Mouse (Mus musculus) urinary bladder, postnatal 14 days (tissue): ENCODE results near the gene Asxl1.
"Not testable (repeated sequence)": the region's sequence is repeated elsewhere in the genome, so short reads cannot be mapped to it uniquely, and the experiment has no call there.

ENCODE experiments used
- DNase-seq: peaks from one replicate; pipeline ENCODE4 v3.0.0; 2021; ENCODE audit warnings: low spot score

The Asxl1 gene

DNA sequence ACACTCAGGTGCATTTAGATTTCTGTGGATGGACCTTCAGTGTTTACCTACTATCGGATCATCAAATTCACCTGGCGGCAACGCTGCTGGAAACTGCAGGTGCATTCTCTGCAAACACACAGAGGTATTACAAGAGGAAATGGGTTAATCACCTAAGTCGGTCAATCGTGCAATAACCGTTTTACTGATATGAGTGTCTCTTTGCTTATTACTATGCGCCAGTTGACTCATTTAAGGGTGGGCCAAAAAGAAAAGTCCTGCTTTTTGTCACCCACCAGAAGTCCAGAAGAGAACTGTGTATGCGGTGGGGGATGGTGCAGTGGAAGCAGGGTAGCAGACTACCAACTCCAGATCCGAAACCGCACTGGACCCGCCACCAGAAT lies 567 bp upstream of the Asxl1 start:
- peak; percentile 22 for DNase-seq

DNA sequence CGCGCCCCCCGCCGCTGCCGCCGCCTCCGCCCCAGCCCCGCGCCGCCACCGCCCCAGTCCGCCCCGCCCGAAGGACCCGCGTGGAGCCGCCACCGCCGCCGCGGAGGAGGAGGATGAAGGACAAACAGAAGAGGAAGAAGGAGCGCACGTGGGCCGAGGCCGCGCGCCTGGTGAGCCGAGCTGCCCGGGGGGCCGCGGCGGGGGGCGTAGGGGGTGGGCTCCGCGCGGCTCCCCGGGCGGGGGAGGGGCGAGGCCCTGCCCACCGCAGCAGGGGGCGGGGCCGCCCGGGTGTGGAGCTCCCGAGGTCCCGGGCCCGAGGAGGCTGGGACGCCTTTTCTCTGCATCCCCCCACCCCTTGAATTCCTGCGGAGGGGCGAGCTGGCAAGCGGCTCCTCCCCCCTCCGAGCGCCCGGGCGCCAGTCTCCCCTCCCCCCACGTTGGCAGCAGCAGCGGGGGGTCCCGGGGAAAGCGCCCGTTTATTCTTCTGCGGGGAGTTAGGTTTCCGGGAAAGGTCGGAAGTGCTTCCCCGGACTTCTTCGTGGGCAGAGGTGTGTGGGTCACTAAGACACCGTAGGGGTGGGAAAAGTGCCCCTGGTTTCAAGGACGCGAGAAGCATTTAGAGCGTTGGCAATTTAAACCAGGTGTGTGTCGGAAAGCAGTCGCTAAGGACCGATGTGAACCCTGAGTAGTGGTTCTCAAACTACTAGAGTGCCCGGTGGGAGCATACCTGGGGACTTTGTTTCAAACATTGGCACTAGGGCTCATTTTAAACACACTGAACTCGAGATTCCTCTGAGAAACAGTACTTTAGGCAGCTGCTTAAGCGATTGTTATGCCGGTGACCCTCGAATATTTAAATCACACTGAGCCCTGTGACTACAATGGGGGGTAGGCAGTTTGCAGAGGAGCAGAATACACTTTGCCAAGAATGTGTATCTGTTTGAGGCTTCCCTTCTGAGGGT lies 873 bp downstream of the Asxl1 start:
- peak; percentile 62 for DNase-seq

DNA sequence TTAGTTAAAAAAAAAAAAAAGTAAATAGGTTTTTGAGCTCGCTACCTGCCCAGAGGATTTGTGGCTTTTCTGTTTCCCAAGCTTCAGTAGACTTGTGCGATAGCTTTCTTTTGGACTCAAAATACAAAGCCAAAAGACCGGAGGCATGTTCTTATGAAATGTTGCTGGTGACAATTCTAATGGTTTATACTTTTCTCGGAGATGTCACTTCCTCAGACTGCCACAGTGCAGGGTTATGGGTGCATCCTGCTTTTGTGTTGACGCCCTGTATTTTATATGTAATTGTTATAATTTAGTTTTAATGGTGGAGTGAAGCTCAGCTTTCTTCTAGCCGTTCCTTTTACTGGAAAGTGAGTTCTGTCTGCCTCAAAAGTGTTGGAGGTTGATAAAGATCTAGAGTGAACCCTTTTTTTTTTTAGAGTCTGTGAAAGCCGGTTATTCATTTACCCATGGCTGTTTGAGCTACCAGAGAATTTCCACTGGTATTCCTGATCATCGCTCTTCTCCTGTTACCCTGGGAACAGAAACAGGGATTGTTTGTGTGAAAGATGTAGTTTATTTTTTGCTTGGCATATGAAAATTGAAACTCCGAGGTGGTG lies 1.7 kb downstream of the Asxl1 start:
- no peak for DNase-seq

DNA sequence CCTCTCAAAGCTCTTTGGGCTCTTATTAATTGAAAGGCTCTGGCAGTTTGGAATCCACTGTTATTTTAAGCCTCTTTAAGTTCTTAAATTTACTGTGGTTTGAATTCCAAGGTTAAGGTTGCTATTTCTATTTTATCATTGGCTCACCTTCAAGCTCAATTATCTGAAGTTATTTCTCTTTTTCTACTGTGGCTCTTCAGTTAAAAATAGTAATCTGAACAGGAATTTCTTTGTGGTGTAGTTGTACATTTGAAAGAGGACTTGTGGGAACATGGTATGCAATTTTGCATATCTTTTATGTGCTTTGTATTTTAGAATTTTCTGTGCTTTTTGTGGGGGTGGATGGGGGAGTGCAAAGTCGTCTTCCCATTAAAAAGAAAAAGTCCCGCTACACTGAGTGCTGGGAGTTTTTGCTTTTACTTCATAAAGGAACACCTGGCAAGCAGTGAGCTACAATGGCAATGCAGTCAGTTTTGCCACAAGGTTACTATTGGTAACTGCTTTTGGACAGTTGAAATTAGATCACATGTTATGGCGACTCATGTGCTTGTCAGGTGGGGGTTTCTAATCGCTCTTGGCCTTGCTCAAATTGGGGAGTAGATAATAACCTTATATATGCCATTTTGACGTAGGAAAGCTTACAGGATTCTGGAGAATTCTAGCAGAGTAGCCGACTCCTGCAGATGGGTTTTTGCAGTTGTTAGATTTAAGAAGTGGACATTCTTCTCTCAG lies 2.6 kb downstream of the Asxl1 start:
- DNase-seq: no peak

DNA sequence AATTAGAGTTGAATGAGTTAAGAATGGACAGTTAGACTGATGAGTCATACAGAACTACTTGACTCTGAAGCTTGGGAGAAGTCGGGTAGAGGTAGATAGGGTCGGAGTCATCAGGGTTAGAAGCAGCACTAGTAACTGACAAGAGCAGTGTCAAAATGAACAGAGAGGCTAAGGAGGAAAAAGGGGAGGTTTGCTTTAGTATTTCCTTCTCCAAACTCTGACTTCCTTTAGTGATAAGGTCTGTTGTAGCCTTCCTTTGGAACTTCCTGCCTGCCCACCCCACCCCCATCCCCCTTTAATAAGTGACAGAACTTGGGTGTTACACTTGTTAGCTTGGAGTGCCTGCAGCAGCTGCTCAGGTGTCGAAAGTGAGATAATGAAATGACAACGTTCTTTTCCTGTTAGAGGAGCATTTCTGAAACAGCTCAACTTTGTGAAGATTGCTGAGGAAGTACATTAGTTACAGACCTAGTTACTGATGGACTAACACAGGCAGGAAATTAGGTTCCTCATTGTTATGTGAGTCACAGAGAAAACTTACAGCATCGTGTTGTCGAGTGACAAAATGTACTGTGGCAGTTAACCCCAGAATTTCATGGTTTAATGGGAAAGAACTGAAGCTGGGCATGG lies 5.0 kb downstream of the Asxl1 start:
- no peak for DNase-seq

DNA sequence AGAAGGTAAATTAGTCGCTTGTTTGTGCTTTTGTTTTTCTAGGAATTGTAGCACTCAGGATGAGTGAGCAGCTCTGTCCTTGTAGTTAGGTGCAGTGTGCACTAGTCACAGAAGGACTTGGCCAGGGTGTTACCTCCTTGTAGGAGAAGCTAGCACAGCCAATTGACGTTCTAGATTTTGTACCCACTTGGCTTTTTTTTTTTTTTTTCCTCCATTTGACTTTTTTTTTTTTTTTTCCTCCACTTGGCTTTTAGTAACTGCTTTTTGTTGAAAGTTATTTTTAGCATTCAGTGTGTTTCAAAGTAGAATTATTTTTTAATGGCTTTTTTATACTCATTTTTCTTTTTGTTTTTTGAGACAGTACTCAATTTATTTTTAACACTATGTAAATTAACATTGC lies 9.0 kb downstream of the Asxl1 start:
- DNase-seq: no peak

DNA sequence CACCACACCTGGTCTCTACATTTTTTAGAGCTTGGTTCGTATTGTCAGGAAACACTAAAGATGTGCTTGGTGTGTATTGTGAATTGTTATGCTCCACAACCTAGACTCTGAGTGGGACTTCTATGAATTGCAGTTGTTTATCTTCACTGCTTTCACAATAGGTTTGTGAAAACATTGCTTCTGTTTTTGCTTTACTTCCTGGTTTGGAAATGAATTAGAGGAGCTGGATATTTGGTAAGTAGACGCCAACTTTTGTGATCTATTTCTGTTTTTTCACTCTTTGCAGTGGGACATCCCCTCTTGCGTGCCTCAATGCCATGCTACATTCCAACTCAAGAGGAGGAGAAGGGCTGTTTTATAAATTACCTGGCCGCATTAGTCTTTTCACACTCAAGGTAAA lies 11.2 kb downstream of the Asxl1 start:
- no peak for DNase-seq

DNA sequence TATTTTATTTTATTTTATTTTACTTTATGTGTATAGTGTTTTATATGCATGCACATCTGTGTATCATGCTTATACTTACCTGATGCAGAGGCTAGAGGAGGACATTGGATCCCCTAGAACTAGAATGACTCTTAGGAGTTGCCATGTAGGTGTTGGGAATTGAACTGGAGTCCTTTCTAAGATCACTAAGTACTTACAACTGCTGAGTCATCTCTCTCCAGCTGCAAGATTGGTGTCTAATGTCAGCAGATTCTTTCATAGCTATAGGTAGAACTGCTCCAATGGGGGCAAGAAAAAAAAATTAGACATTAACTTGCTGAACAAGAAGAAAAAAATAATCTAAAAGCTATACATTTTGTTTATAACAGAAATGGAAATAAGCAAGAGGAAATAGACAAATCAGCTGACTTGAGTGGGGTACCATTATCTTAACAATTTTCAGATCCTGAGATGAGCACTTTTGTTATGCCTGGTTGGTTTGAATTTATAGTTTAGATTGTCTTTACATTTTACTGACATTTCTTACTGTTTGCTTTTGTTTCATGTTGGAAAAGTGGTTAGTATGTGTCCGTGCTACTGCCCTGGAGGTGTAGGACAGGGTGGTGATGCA lies 15.6 kb downstream of the Asxl1 start:
- no peak for DNase-seq

DNA sequence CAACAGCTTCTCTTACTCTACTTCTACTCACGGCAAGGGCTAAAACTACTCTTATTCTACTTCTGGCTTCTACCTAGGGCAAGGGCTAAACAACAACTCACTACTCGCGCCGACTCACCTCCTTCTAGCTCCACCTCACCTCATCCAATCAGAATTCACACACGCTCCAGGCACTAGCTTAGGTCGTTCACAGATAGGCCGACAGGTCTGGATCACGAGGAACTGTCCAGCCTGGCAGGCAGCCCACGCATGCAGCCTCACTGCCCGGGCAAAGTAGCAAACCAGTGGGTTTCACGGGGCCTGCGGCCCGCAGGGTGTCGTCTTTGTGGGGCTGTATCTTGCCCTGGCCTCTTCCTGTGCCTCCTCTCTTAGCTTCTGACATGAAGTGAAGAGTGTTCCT lies 18.9 kb downstream of the Asxl1 start:
- DNase-seq: not testable (repeated sequence)

DNA sequence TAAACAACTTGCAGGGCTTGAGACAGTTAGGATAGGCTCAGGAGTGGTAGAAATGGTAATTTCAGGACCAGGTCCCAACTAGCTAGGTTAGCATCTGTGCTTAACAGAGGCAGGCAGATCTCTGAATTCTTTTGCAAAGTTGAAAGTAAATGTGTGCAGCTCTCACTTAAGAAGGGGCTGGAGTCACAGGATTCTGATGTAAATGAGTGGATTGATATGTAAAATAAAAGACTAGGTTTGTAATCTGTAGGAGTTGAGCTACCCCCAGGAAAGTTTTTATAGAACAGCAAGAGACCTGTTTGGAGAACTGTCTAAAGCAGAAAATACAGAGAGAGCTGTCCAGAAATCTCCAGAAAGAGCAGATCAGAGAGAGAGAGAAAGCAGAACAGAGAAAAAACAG lies 25.2 kb downstream of the Asxl1 start:
- DNase-seq: no peak

DNA sequence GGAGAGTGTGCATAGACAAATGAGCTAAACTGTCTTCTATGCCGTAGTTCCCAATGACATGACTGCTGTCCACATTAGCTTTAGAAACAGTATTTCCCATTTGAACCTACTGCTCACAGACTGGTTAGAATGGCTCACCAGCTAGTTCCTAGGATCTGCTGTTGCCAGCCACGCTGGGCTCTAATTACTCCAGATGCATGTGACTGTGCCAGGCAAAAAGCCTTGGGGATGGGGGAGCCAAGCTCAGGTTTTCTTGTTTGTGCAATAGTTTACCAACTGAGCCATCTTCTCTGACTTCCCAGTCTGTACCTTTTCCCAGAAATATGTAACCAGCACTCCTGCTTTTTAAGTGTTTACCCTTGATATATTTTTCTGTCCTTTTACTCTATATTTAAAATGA lies 29.8 kb downstream of the Asxl1 start:
- no peak for DNase-seq

DNA sequence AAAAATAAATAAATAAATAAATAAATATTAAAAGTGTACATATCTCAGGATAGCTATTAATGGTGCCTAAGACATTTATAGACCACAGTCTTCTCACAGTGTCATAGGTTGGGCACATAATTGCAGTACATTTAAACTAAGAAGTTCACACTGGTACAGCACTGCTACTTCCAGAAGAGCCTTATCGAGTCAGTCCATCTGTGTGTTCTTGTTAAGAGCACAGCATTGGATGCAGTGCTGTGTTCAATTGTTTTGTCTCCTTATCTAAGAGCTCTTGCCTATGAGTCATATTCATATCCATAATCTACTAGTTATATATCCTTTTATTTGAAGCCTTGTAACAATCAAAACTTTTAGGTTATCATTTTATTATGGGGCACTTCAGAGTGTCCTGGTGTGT lies 34.9 kb downstream of the Asxl1 start:
- no peak for DNase-seq

DNA sequence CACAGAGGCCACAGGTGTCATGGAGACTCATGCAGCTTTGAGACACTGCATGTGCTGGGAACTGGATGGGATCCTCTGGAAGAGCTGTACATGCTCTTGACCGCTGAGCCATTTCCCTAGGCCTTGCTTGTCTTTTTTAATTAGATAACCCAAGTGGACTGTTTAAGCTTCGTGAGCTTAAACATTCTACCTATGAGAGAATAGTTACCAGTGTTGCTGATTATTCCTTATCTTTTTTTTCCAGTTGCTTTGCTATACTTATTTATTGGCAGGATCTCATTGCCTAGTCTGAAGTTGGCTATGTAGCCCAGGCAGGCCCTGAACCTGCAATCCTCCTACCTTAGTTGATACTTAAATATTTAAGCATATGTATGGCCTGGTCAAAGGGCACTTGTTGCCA lies 44.2 kb downstream of the Asxl1 start:
- no peak for DNase-seq

DNA sequence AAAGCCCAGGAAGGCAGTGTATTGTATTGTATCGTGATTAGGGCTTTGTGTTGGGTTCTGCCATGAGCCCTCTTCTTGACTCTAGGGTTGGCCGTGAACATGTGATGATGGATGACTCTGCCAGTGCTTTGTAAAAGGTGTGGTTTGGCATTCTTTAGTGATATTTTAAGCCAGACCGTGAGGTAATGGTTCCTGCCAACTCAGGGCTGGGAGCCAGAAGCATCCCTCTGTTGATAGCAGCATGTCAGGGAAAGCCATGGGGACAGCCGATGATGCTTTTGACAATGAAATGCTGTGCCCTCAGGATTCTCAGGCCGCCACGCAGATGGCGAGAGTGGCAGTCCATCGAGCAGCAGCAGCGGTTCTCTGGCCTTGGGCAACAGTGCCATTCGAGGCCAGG lies 47.4 kb downstream of the Asxl1 start:
- DNase-seq: no peak

DNA sequence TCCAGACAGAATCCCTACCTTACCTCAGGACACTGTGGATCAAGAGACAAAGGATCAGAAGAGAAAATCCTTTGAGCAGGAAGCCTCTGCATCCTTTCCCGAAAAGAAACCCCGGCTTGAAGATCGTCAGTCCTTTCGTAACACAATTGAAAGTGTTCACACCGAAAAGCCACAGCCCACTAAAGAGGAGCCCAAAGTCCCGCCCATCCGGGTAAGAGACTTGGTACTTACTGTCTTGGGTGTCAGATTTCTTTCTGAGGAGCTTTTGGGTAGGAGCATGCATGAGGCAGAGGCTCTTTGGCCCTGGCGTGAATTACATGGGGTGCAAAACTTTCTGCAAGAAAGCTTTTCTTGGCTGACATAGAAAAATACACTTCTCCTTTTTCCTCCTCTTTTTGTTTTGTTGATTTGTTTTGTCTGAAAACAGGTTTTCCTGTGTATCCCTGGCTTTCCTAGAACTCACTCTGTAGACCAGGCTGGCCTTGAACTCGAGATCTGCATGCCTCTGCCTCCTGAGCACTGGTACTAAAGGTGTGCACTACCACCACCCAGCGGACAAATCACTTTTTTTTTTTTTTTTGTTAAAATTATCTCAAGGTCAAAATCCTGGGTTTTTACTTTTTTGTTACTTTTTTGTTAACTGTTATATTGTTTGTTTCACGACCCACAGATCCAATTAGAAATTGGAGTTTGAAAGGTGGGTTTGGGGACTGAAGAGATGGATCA lies 52.3 kb downstream of the Asxl1 start:
- no peak for DNase-seq

DNA sequence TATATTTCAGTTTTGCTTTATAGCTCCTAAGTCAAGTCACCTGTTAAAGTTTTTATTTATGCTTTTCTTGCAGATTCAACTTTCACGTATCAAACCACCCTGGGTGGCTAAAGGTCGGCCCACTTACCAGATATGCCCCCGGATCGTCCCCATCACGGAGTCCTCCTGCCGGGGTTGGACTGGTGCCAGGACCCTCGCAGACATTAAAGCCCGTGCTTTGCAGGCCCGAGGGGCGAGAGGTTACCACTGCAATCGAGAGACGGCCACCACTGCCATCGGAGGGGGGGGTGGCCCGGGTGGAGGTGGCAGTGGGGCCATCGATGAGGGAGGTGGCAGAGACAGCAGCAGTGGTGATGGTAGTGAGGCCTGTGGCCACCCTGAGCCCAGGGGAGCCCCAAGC lies 53.5 kb downstream of the Asxl1 start:
- DNase-seq: no peak

DNA sequence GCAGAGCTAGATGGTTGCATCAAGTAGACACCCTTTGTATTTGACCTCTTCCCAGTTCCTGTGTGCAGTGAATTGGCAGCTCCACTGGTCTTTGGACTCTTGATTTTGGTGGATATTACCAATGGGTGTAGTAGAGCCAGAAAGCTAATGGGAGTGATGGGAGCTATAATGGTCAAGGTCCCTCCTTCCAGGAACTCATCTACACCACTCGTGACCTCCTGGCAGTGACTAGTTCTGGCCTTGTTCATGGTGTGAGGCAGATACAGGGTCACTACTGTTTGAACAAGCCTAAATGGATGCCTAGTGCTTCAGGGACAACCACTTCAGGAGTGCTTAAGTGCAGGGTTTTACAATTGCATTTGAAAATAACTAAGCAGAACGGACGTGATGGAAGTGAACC lies 58.4 kb downstream of the Asxl1 start:
- no peak for DNase-seq

DNA sequence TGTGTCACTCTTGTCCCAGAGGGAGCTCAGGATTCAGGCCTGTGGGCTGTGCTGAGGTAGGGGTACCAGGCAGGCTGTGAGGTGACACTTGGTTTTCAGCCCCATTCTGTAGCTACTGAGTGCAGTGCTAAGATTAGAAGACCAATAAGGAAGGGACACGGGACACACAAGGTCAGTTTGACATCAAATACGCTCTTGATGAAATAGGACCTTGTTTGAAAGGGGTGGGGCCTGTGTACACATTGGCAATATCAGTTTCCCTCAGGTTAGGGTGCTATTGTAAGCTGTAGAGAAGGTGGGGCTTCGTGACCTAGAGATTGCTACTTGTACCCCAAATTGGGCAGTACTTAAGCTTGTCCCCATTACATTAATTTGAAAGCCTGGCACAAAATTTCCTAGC lies 59.3 kb downstream of the Asxl1 start:
- DNase-seq: no peak

DNA sequence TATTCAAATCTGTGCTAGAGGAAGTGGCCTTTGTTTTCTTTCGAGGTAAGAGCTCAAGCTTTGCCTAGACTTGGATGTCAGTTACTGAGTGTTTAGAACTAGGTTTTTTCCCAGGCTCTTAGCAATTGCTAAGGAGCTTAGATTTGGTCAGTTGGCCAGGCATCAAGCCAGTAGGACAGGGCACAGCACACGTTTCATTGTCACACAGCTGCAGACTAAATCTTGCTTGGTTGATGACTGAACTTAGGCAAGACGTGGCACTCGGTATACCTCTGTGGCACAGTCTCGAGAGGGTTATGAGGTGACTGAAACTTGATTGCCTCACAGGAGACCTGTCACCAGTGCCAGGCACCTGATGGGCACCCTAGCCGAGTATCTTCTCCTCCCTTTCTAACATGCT lies 61.3 kb downstream of the Asxl1 start:
- DNase-seq: no peak

DNA sequence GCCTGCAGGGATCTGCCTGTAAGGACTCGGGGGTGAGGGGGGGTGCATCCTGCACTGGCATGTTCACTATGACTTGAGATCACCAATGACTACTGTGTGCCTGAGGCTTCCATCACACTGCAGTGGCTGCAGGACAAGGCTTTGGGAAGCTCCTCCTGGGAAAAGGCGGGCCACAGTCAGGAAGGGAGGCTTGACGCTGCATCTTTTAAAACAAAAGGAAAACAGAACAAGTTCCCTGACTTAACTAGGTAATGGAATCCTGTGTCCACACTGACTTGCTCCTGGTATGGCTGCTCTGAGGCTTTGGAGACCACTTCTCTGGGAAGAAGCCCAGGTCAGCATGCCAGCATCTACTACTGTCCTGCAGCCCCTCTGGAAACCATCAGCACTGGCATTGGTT lies 63.3 kb downstream of the Asxl1 start:
- no peak for DNase-seq

DNA sequence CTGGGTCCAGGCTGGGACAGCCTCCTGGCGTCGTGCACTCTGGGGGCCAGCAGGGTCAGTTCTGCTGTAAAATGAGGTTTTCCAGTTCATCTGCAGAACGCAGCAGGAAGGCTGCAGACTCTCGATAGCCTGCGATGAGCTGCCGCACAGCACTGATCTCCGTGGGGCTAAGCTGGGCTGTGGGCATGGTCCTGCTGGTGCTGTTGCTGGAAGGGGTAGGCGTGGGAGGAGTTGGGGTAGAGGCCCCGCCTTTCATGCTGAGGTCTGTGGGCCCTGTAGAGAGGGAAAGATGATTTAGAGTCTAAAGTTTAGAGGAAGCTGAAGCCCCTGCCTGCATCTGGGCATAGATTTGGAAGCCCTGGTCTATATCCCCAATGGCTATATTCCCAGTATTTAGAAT lies 65.9 kb downstream of the Asxl1 start:
- no peak for DNase-seq

DNA sequence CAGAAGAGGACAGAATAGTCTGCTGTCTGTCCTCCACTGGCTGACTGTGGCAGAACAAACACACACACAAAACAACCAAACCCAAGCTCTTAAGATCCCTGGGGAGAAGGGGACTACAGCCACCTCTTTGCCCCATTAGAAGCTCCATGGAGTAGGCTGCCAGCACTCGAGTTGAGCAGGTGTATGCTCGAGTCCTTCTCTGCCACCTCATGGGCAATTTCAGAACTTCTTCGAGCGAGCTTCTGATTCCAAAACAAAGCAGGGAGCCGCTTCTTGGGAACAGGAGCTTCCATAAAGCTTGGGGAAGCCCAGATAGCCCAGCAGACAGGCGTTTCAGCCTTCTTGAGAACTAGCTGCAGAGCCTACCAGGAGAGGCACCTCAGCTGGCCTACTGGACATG lies 66.9 kb downstream of the Asxl1 start:
- DNase-seq: no peak
